Mouse (Mus musculus) ES-Bruce4 (cell line): ENCODE results near the gene Bcl7b.

Experiments
- CTCF ChIP-seq: IDR thresholded peaks from one replicate; pipeline ENCODE4 v1.8.1; 2011; ENCODE audit warnings: low read depth, low read length
- POLR2A ChIP-seq: IDR thresholded peaks from one replicate; pipeline ENCODE4 v1.8.1; 2011; ENCODE audit warnings: low read length; ENCODE audit not compliant: insufficient read depth

DNA sequence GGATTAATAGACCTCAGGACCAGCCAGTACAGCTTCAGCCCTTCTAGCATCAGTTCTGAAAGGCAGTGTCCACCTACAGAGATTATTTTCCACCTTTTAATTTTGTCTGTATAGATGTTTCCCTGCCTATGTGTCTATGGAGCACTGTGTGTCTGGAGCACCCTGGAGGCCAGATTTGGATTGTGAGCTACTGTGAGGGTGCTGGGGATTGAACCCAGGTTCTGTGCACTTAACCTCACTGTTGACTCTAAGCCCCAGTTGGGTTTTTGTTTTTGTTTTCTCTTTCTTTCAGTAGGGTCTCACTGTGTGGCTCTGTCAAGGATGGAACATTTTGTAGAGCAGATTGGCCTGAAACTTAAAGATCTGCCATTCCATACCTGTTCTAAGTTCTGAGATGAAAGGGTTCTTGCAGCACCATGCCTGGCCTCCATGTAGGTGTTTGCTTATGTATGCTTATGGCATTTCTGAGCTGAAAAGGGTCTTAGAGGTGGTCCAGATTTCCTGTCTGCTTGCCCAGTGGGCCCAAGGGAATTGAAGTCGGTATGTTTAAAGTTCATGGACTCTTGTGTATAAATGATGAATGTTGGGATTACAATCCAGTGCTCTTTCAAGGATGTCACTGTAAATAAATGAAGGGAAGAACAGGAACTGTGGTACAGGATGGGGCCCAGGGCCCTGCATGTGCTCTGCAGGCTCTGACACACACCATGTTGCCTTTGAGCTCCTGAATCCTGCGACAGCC is 21.4 kb downstream of the Bcl7b start:
- no peak for TF ChIP-seq POLR2A
- no peak for TF ChIP-seq CTCF
